Mouse (Mus musculus) E14TG2a.4 (cell line): ENCODE results near the gene Atp2b4.

ENCODE experiments used
- CTCF ChIP-seq: conservative IDR thresholded peaks from 2 replicates; pipeline ENCODE4 v1.5.1; 2014; ENCODE audit warnings: low read length
- POU5F1 ChIP-seq: IDR thresholded peaks from 2 replicates; pipeline ENCODE4 v1.6.1; 2014; ENCODE audit warnings: low read length, borderline replicate concordance

- TF ChIP-seq CTCF (no peak), POU5F1 (no peak)
Observed at GRCm38 (mm10) chr1:133711376-133711775, 89.5 kb downstream of the Atp2b4 start.
